Mouse (Mus musculus) left cerebral cortex, adult 2 months (tissue): ENCODE results near the gene Fmo1. TPM values are rescaled to one million over a fixed set of nuclear protein-coding genes. Genes with fewer than 3 reads are reported as not detected.
"Not testable (repeated sequence)": the region's sequence is repeated elsewhere in the genome, so short reads cannot be mapped to it uniquely, and the experiment has no call there.

Experiments used
- DNase-seq, 2 experiments: peaks; one replicate each; pipeline ENCODE4 v3.0.0; 2021 to 2022; ENCODE audit warnings: low spot score in 2 of 2, mixed read lengths in 1 of 2; ENCODE audit errors: extremely low spot score in 1 of 2
- H3K27ac ChIP-seq: fragments of 200-600 bp; 2 replicates; pipeline ENCODE4 v1.8.1; 2022
- H3K4me3 ChIP-seq: fragments of 200-600 bp; 2 replicates; pipeline ENCODE4 v1.8.1; 2022
- CTCF ChIP-seq: fragments of 200-600 bp; IDR thresholded peaks from 2 replicates; pipeline ENCODE4 v1.8.1; 2022; ENCODE audit warnings: antibody characterized with exemption, mild to moderate bottlenecking, moderate library complexity
- intact Hi-C: fragments of 180-260 bp; cut with DNase I; formaldehyde crosslinking; loops from one replicate; pipeline ENCODE4 v1.15.1; 2025
- total RNA-seq, 2 experiments: library from RNA; stranded (reverse); gene quantifications; 2 replicates each; pipeline ENCODE4 v1.2.3; 2021

The Fmo1 gene
- total RNA-seq, 2 experiments from 2014 or later, result 12.0 to 12.3 TPM

DNA sequence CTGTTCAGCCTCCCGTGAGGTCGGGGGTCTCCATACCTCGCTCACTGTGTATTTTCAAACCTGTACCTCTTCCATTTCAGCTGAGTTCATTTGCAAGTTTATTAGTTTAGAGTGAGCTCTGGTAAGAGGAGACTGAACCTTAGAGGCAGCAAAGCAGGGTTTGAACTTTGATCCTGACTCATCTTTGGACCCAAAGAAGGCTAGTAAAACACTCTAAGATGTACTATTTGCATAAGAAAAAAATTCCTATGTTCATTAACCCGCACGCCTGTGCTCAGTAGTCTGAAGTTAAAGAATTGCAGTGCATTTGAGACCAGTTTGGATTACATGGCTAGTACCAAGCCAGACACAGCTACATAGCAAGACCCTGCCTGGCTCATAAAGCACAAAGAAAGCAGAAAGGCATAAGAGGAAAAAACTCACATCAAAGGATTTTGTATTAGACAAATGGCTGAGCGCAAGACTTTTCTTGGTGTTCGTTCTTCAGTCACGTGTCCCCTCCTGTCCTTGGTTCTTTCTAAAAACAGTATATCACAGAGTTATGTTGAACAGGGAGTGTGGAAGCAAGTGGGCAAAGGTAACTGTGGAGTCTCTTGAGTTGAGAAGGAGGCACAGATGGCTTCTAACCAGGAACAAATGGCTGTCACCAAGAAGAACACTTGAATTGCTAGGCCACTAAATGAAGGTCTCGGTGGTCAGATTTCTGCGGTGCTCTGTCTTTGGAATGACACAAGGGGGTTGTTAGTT lies 50.9 kb downstream of the Fmo1 start:
- no peak for DNase-seq
- no peak for TF ChIP-seq CTCF
- no peak overlapping the region for H3K4me3 ChIP-seq
- intact Hi-C loops, result no loop called here
- no peak overlapping the region for H3K27ac ChIP-seq

DNA sequence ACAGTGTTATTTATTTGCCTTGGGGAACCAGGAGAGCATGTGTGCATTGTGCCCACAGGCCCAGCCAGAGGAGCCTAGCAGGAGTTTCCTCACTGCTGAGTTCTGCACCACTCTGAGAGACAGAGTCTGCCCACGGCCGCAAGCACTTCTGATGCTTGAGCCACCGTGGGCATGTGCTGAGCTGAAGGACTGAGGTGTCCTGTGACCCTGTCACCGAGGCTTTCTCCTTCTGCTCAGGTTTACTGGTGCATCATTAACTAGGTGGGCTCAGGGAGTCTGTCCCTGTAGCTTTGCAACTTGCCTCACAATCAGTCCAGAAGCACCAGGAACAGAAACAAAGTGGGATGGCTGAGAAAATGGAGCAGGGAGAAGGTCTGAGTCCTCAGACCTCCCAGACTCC lies 51.5 kb downstream of the Fmo1 start:
- intact Hi-C loops, result loop anchor here (5.0 kb wide), 1 partner anchor 257 kb away; no protein-coding TSS in a partner anchor
- Histone ChIP-seq H3K4me3 (no peak overlapping the region), H3K27ac (no peak overlapping the region)
- no peak for TF ChIP-seq CTCF
- no peak for DNase-seq

DNA sequence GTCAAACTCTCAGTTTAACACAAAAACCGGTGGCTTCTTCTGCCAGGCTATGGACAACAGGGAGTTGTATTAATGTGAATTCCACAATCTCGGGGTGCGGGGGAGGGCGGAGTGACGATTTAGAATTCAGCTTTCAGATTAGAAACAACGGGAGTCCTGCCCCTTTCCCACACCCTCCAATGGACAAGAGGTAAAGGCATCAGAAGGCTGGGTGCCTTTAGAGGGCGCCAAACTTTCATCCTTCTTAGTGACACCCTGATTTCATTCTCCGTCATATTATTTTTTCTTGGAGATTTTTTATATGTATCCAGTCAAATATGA lies 52.6 kb downstream of the Fmo1 start, which contains the start of gene Fmo4:
Gene Fmo4 (minus strand): TSS at position 137 of the 321 bp plus-strand sequence.
- H3K4me3 ChIP-seq, result no peak within 1 kb of the TSS
- TF ChIP-seq CTCF, result peak; percentile 58
- intact Hi-C loops, result loop anchor here (5.0 kb wide), 1 partner anchor 259 kb away; no protein-coding TSS in a partner anchor
- DNase-seq, result no peak
- no peak within 1 kb of the TSS for H3K27ac ChIP-seq

DNA sequence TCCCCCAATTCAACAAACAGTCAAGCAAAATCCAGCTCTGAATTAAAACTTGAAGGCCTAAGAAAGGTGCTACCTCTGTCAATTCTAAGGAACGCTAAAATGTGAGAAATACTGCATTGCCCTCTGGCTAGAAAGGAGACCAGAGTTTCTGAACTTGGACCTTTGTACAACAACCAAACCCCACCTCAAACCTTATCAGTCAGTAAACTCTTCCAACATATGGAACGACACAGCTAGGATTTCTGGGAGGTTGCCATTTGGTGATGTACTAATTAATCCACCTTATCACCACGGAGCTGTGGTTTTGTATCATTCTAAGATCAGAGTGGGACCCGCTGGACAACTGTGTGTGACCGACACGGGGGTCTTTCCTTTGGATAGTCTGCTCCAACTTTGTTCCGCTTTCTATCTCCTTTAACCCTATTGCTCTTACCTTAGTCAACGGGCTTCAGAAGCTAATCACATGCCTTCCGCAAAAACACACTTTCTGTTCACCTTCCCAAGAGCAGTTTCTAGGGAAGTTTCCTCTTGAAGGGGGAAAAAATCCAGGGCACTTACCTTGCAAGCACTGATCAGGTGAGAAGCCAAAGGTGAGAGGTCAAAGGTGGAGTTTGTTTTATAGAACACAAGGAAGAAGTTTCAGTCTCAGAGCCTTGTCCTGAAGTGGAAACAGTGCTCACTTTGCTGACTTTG lies 53.1 kb downstream of the Fmo1 start:
- DNase-seq, result no peak
- Histone ChIP-seq H3K4me3 (no peak overlapping the region), H3K27ac (no peak overlapping the region)
- TF ChIP-seq CTCF, result no peak
- intact Hi-C loops, result loop anchor here (5.0 kb wide), 1 partner anchor 259 kb away; no protein-coding TSS in a partner anchor

DNA sequence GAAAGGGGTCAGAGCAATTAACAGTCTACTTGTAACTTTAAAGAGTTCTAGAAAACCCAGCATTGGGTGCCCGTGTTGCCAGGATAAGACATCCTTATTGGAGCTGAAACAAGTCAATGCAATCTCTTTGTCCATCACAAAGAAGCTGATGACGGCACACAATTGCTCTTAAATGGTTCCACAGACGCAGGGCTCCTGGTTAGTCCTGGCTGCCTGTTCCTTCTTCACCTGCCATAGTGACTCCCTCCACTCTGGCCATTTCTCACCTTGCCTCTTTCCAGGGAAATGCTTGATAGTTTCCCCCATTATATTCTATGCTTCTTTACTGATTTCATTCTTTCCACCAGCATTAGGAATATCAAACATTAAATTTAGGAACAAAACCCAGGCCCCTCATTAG lies 57.9 kb downstream of the Fmo1 start:
- no peak for TF ChIP-seq CTCF
- intact Hi-C loops, result no loop called here
- no peak for DNase-seq
- no peak overlapping the region for H3K4me3 ChIP-seq
- H3K27ac ChIP-seq, result no peak overlapping the region

DNA sequence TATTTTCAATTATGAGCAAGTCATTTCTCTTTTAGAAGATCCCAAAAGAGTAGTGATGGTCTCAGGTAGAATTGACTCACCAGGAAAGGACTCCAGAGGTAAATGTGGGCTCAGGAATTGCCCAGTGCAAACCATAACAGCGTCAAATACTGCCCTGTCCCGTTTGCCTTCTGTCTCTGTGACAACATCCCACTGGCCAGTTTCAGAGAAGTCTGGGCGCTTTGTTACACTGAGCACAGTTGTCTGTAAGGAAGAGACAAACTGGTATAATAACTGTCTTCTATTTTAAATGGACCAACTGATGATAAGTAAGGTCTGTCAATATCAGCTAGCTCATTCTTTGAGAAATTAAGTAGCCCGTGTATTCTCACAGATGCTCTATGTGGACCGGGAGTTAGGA lies 59.0 kb downstream of the Fmo1 start:
- intact Hi-C loops, result no loop called here
- no peak overlapping the region for H3K27ac ChIP-seq
- no peak for TF ChIP-seq CTCF
- no peak overlapping the region for H3K4me3 ChIP-seq
- no peak for DNase-seq

DNA sequence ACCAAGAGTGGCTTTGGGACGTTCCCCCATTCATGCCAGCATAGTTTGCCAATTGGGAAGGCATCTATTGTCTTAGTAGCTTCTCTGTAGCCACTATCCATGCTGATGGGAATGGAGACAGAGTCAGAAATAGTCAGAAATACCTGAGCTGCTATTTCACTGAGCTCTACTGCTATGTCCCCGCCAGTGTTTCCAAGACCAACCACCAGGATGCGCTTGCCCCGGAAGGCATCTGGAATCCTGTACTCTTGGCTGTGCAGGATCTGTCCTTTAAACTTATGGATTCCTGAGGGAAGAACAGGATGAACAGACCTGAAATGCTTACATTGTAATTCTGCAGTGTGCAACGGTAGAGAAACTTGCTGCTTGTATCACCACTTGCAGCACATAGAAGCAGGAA lies 61.4 kb downstream of the Fmo1 start:
- Histone ChIP-seq H3K27ac (no peak overlapping the region), H3K4me3 (no peak overlapping the region)
- DNase-seq, result no peak
- peak; percentile 21 for TF ChIP-seq CTCF
- intact Hi-C loops, result no loop called here

DNA sequence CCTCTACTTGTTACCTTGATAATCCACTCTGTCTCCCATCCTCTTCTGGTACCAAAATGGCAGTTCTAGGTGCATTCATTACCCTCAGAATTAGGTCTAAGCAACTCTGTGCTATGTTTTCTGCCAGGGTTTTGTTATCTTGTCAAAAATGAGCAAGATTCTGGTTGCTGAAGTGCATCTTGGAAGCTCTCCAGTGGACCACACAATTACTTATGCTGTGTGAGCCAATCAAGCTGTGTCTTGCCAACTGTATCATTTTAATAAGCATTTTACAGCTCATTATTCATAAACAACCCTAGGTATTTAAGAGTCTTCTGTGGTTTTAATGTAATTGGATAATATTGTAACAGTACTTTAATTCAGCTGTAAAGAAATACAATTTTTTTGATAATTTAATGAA lies 70.0 kb downstream of the Fmo1 start:
- H3K27ac ChIP-seq, result no peak overlapping the region

DNA sequence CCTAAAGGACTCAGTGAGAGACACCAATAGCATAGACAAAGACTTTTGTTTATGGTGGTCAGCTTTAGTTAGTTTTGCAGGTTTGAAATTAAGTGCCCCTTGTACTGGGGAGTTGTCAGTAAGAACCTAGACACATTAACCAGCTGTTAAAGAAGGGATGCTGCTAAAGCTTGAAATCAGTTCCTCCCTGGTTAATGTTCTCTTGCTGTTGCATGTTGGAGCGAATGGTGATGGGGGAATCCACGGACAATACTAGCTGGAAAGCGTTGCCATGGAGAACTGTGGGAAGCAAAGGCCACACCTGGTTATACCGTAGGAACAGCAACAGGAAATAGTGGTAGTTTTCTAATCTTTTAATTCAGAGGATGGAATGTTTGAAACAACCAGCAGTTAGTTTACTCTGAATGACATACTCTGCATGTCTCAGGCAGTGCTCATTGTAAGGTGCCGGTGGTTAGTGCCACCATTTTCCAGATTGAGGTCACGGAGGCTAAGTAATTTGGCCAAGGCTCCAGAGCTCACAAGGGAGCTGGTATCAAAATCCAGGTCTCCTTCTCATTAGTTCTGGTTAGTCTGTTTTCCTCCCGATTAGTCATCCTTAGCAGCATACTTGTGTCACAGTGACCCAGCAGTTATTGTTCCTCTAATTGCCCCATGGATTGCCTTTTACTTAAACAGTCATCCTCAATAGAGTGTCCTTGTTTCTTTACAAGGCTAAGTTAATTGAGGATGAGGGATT lies 73.9 kb downstream of the Fmo1 start:
- no peak overlapping the region for H3K4me3 ChIP-seq
- intact Hi-C loops, result no loop called here
- no peak for TF ChIP-seq CTCF
- no peak overlapping the region for H3K27ac ChIP-seq
- no peak for DNase-seq

More for the DNA sequence above, 70.0 kb downstream of the Fmo1 start:
- DNase-seq, result no peak
- H3K4me3 ChIP-seq, result no peak overlapping the region
- intact Hi-C loops, result no loop called here
- no peak for TF ChIP-seq CTCF

DNA sequence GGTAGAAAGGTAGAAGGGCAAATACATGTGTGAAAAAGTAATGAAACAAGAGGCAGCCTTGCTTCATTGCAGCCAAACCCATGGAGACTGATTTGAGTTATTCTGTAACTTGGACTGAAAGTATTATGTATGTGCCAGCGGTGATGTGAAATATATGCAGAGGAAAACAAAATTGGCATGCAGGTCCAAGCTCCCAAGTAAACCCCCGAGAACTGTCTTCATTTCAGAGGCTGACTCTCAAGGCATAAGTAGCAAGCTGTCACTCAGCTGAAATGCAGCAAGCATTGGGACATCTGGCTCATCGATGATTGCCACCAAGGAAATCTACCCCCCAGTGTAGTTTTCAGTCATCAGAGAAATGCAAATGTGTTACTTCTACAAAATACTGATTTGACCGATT lies 81.2 kb downstream of the Fmo1 start:
- no peak for DNase-seq
- Histone ChIP-seq H3K27ac (no peak overlapping the region), H3K4me3 (no peak overlapping the region)
- TF ChIP-seq CTCF, result no peak
- intact Hi-C loops, result no loop called here

DNA sequence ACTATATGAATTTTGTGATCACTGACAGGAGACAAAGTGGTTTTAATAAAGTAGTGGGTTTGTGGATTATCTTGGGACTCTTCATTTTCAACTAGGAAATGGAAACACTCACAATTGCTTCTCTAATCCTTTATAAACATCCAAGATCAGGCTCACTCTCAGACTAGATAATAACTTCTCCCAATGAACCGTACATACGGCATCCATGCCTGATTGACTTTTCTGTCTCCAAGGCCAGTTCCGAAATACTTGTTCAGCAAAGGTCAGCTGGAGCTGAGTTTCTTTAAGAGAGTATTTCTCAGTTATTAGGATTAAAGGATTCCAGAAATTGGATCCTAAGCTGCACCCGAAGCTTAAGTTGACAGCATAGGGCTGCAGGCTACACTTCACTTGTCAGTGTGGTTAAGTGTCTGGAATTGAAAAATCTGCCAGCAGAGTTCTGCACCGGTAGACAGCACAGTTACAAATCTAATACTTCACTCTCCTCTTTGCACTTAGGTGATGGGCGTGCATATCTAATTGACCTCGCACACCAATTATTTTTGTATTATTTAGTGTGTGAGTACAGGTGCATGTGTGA lies 82.7 kb downstream of the Fmo1 start:
- no peak overlapping the region for H3K27ac ChIP-seq
- TF ChIP-seq CTCF, result no peak
- intact Hi-C loops, result no loop called here

DNA sequence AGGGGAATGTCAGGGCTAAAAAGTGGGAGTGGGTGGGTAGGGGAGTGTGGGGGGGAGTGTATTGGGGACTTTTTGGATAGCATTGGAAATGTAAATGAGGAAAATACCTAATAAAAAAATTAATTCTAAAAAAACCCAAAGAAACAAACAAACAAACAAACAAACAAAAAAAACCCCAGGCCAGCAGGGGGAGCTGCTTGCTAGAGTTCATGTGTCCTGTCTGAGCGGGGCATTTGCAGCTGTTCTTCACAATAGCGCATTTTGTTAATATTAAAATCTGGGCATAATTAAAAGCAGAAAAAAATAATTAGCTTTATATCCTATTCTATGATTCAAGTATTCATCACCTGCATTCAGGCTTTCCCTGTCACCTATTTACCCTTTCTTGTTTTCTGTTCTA lies 85.4 kb downstream of the Fmo1 start:
- H3K4me3 ChIP-seq, H3K27ac ChIP-seq, intact Hi-C loops, DNase-seq: not testable (repeated sequence)
- TF ChIP-seq CTCF, result peak; percentile 21

More for the DNA sequence above, 82.7 kb downstream of the Fmo1 start:
- no peak for DNase-seq
- H3K4me3 ChIP-seq, result no peak overlapping the region

Other genes starting within 250 kb of the Fmo1 start
- 1 to 10 TPM; 6.2 to 6.7 TPM for gene Myoc, start 227.5 kb downstream of the Fmo1 start, total RNA-seq
- not detected for gene Myocos, start 208.4 kb downstream of the Fmo1 start, total RNA-seq
- 100 to 1,000 TPM; 218 to 220 TPM for gene Prrc2c, start 126.1 kb downstream of the Fmo1 start, total RNA-seq
- gene Fmo4, start 52.6 kb downstream of the Fmo1 start, total RNA-seq, result not detected
- gene Fmo2, start 32.1 kb upstream of the Fmo1 start, total RNA-seq, result 1 to 10 TPM; 2.3 to 2.6 TPM
- not detected for gene Fmo6, start 70.9 kb upstream of the Fmo1 start, total RNA-seq
- gene Fmo3, start 117.9 kb upstream of the Fmo1 start, total RNA-seq, result not detected
- gene Mroh9, start 219.1 kb upstream of the Fmo1 start, total RNA-seq, result not detected